14 mouse cellular contexts compared by ENCODE assay signal in the genomic region with DNA sequence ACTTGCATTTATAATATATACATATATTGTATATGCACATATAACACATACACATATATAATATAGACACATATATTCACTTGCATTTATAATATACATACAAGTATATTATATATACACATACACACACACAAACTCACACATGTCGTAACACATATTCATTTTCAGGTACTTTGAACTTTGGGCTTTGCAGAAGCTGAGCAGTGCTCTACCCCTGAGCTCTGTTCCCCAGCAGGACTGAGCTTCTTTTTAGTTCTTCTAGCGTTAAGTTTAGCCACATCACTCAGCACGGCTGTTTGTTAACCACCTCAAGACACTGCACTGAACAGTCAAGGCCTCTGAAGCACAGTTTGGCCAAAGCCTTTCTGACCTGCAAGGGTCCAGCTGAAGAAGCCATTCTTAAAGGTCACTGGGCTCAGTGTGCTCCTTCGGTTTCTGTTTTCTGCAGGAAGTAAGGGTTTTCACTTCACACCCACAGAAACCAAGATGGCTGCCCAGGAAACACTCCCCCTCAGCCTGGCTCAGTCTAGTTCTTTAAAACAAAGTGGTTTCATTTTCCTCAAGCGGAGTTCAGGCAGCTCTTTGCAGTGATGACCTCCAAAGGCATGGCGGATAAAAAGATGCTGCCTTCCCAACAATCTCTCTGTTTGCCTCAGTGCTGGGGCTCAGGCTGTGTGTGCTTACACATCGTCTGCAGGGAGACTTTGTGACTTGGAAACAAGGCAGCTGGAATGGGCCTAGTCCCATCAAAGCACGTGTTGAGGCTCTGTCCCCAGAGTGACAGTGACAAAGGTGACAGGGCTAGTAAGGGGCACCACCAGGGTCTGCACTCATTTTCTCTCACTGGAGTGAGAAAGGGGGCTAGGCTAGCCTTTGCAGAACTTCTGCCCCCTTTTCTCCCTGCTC.
DNase-seq lines count a peak whose midpoint lies in the region; ATAC-seq and TF ChIP-seq lines count a peak whose summit lies in the region.
"Had no signal": no experiment of that assay in that cellular context is flagged by ENCODE, and none has a peak within 500 bp of the region (broad histone marks: within the 10 kb centered on the region; RNA-seq: fewer than 3 reads in every experiment).

No protein-coding gene starts in this region.

- peak; percentile 97 for ATAC-seq in inflammation-experienced regulatory T-cells, adult 6 months

- H3K4me3 ChIP-seq in CH12.LX (replicated peaks in 1 of 3; ENCODE audit: low read depth in 2 of 3, low read length in 2 of 3, poor library complexity in 1 of 3) = peak overlapping the region in 1 of 3 experiments; percentile 33
- H3K4me3 ChIP-seq in thymus, adult 2 months (ENCODE audit: control insufficient read depth, insufficient read depth, low read length) = peak overlapping the region; percentile 37

- dilution Hi-C loops in CH12.LX (cut with MboI; ENCODE audit: extremely low pct_ligation_motif_present, extremely low pct_unique_long_range_greater_than_20kb, low sequenced_read_pairs) = no loop called here

- DNase-seq in layer of hippocampus, adult 11-12 months (ENCODE audit: low spot score) = peak; percentile 21
- no peak for DNase-seq in layer of hippocampus, adult 8-10 months (ENCODE audit: low spot score in 2 of 2)
- peak; percentile 56 for DNase-seq in CH12.LX (ENCODE audit: extremely low read depth)
- peak; percentile 62 for DNase-seq in thymus, adult 2 months
- DNase-seq in layer of hippocampus, adult 18-20 months (ENCODE audit: low spot score in 2 of 2) = no peak
- DNase-seq in gastrocnemius, postnatal 10 days = no peak
- no peak for DNase-seq in kidney, adult 9 months
- DNase-seq: adrenal gland, postnatal 25 days; cerebellum, postnatal 36 days; gastrocnemius, postnatal 25 days; kidney, adult 8-10 months had no signal

- H3K27me3 ChIP-seq in CH12.LX (replicated peaks) = no peaks in the 10 kb centered on the region
- H3K27me3 ChIP-seq in thymus, adult 2 months (ENCODE audit: control insufficient read depth, insufficient read depth, low read length) = no peaks in the 10 kb centered on the region

- peak overlapping the region; percentile 89 for H3K4me2 ChIP-seq in CH12.LX (ENCODE audit: insufficient read depth, low read depth, poor library complexity, severe bottlenecking)

- H3K9ac ChIP-seq in CH12.LX (ENCODE audit: insufficient read depth, low read depth) = peak overlapping the region; percentile 26; the same call in 1 of the 2 replicates

- H3K79me2 ChIP-seq in CH12.LX (replicated peaks; ENCODE audit: control insufficient read depth, extremely low read depth, insufficient read depth, poor library complexity, severe bottlenecking) = peaks cover 3% of the 10 kb centered on the region; the same call in 1 of the 2 replicates

- TF ChIP-seq RAD21 in CH12.LX (IDR thresholded peaks at IDR 0.05; ENCODE audit: low read depth, low read length) = no peak; the same call in 1 of the 2 replicates

- H3K27ac ChIP-seq in CH12.LX (ENCODE audit: insufficient read depth, low read depth) = peak overlapping the region; percentile 73
- H3K27ac ChIP-seq in thymus, adult 2 months (ENCODE audit: control insufficient read depth, insufficient read depth, low read length) = peak overlapping the region; percentile 96
- H3K27ac ChIP-seq: macrophage had no signal

- H3K36me3 ChIP-seq in CH12.LX (replicated peaks in 1 of 2; ENCODE audit: control insufficient read depth in 1 of 2, insufficient read depth in 1 of 2, low read length in 1 of 2) = peaks cover 3 to 63% of the 10 kb centered on the region in 2 experiments
- no peaks in the 10 kb centered on the region for H3K36me3 ChIP-seq in thymus, adult 2 months (ENCODE audit: control insufficient read depth, insufficient read depth, low read length)
- H3K36me3 ChIP-seq: G1E had no signal

- H3K4me1 ChIP-seq in CH12.LX (ENCODE audit: control insufficient read depth in 1 of 2, insufficient read depth in 2 of 2) = peaks cover 39 to 97% of the 10 kb centered on the region in 2 experiments
- H3K4me1 ChIP-seq in thymus, adult 2 months (replicated peaks; ENCODE audit: control insufficient read depth, insufficient read depth, low read length) = peaks cover 12% of the 10 kb centered on the region

- in situ Hi-C loops in CH12.LX (cut with MboI; ENCODE audit: low pct_ligation_motif_present, low pct_unique_long_range_greater_than_20kb, low sequenced_read_pairs) = no loop called here

- peak; percentile 66 for TF ChIP-seq EP300 in CH12.LX (IDR thresholded peaks at IDR 0.05; ENCODE audit: low read length)

- H3K9me3 ChIP-seq in CH12.LX (replicated peaks; ENCODE audit: low read length) = no peaks in the 10 kb centered on the region
- H3K9me3 ChIP-seq: G1E had no signal

- TF ChIP-seq POLR2A in CH12.LX (IDR thresholded peaks at IDR 0.05; ENCODE audit: low read depth, low read length) = peak; percentile 45; the same call in 1 of the 2 replicates
- no peak for TF ChIP-seq POLR2A in thymus, adult 2 months (IDR thresholded peaks at IDR 0.05; ENCODE audit: control insufficient read depth, extremely low read depth, insufficient read depth, low read length, poor library complexity)

- no peak for TF ChIP-seq CTCF in CH12.LX (conservative IDR thresholded peaks at IDR 0.05 in 1 of 2, IDR thresholded peaks at IDR 0.05 in 1 of 2; ENCODE audit: low read depth in 2 of 2, low read length in 2 of 2)
- no peak for TF ChIP-seq CTCF in thymus, adult 2 months (IDR thresholded peaks at IDR 0.05; ENCODE audit: borderline replicate concordance, control insufficient read depth, extremely low read depth, insufficient read depth, low read length, poor library complexity)

- 25% methylated on average over 8 of the region's 8 CpGs for WGBS in thymus, adult 2 months

TF ChIP-seq in CH12.LX, 34 proteins besides CTCF, POLR2A, EP300 and RAD21:
- TF ChIP-seq POLR2AphosphoS2 (IDR thresholded peaks at IDR 0.05; ENCODE audit: low read depth, low read length) (no peak), JUND (conservative IDR thresholded peaks at IDR 0.05; ENCODE audit: low read depth, low read length) (0 out of 2 replicates have a peak, but pooled peaks have one; percentile 16), UBTF (IDR thresholded peaks at IDR 0.05; ENCODE audit: low read depth, low read length) (0 out of 2 replicates have a peak, but pooled peaks have one; percentile 26), RCOR1 (conservative IDR thresholded peaks at IDR 0.05; ENCODE audit: low read depth, low read length) (peak; percentile 67), USF2 (conservative IDR thresholded peaks at IDR 0.05; ENCODE audit: low read depth, low read length) (no peak), ZMIZ1 (IDR thresholded peaks at IDR 0.05; ENCODE audit: low read depth, low read length) (0 out of 2 replicates have a peak, but pooled peaks have one; percentile 55), MAFK (IDR thresholded peaks at IDR 0.05; ENCODE audit: insufficient replicate concordance, low read length) (no peak), JUN (IDR thresholded peaks at IDR 0.05; ENCODE audit: insufficient read depth, low read depth, low read length) (0 out of 2 replicates have a peak, but pooled peaks have one; percentile 2), USF1 (IDR thresholded peaks at IDR 0.05; ENCODE audit: low read depth, low read length) (no peak), ETS1 (conservative IDR thresholded peaks at IDR 0.05; ENCODE audit: low read depth, low read length) (peak; percentile 41), GABPA (IDR thresholded peaks at IDR 0.05; ENCODE audit: insufficient replicate concordance, low read depth, low read length) (no peak), PAX5 (IDR thresholded peaks at IDR 0.05; ENCODE audit: low read length) (no peak), CHD1 (IDR thresholded peaks at IDR 0.05; ENCODE audit: low read depth, low read length) (peak; percentile 59; the same call in 1 of the 2 replicates), TBP (conservative IDR thresholded peaks at IDR 0.05; ENCODE audit: low read depth, low read length) (no peak), E2F4 (IDR thresholded peaks at IDR 0.05; ENCODE audit: insufficient replicate concordance, low read depth, low read length) (0 out of 2 replicates have a peak, but pooled peaks have one; percentile 50), BHLHE40 (IDR thresholded peaks at IDR 0.05; ENCODE audit: low read depth, low read length) (peak; percentile 48), ZNF384 (IDR thresholded peaks at IDR 0.05; ENCODE audit: low read depth, low read length) (no peak), NRF1 (IDR thresholded peaks at IDR 0.05; ENCODE audit: low read depth, low read length) (peak; percentile 60), MAZ (IDR thresholded peaks at IDR 0.05; ENCODE audit: low read depth, low read length) (0 out of 2 replicates have a peak, but pooled peaks have one; percentile 64), MAX (IDR thresholded peaks at IDR 0.05; ENCODE audit: low read length) (peak; percentile 85), IRF4 (IDR thresholded peaks at IDR 0.05; ENCODE audit: low read depth, low read length) (peak; percentile 81), MXI1 (IDR thresholded peaks at IDR 0.05; ENCODE audit: low read depth, low read length) (peak; percentile 85; the same call in 1 of the 2 replicates), SIN3A (IDR thresholded peaks at IDR 0.05; ENCODE audit: low read length) (peak; percentile 80), MEF2A (IDR thresholded peaks at IDR 0.05; ENCODE audit: borderline replicate concordance, low read depth, low read length) (0 out of 2 replicates have a peak, but pooled peaks have one; percentile 44), SMC3 (IDR thresholded peaks at IDR 0.05; ENCODE audit: low read depth, low read length) (peak; percentile 22), ELF1 (IDR thresholded peaks at IDR 0.05; ENCODE audit: low read depth, low read length) (peak; percentile 64), CHD2 (IDR thresholded peaks at IDR 0.05; ENCODE audit: low read length) (peak; percentile 51; the same call in 1 of the 2 replicates), NELFE (IDR thresholded peaks at IDR 0.05; ENCODE audit: low read depth, low read length) (peak; percentile 51; the same call in 1 of the 2 replicates), HCFC1 (IDR thresholded peaks at IDR 0.05; ENCODE audit: low read depth, low read length) (peak; percentile 47), TCF12 (IDR thresholded peaks at IDR 0.05; ENCODE audit: low read depth, low read length) (no peak; the same call in none of the 2 replicates), MYC (IDR thresholded peaks at IDR 0.05; ENCODE audit: low read depth, low read length) (peak; percentile 84), ZC3H11A (IDR thresholded peaks at IDR 0.05; ENCODE audit: low read depth, low read length) (no peak), KAT2A (IDR thresholded peaks at IDR 0.05; ENCODE audit: insufficient replicate concordance, low read length) (no peak), ZKSCAN1 (IDR thresholded peaks at IDR 0.05; ENCODE audit: borderline replicate concordance, low read depth, low read length) (no peak)
TF ChIP-seq in CH12.LX: peak in this region for 22.

Comparison
In these comparisons a context has a peak if more than half of its experiments do, and no peak if none do; other contexts are left out.
1. DNase-seq: peak in layer of hippocampus, adult 11-12 months (single experiment), CH12.LX (single experiment) and thymus, adult 2 months (single experiment); none in layer of hippocampus, adult 8-10 months (0 of 2), layer of hippocampus, adult 18-20 months (0 of 2), gastrocnemius, postnatal 10 days (single experiment) and kidney, adult 9 months (single experiment).